19 mouse cellular contexts compared by ENCODE assay signal in the genomic region with DNA sequence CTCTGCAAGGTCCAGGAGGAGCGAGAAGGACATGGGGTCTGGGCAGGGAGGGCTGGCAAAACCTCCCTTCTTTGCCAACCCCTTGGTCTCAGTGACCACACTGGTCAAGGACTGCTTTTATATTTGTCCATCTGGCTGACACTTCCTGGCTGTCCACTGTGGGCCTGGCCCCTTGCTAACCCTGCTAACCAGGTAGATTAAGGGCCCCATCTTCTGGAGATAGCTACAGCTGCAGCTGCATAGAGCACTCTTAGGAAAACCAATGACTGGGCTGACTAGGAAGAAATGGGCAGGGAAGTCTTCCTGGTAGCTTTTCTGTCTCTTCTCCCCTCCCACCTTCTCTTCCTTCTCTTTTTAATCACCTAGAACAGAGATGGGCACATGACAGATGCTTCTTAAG. TPM values are rescaled to one million over a fixed set of nuclear protein-coding genes. Genes with fewer than 3 reads are reported as not detected.
DNase-seq lines count a peak whose midpoint lies in the region; ATAC-seq lines count a peak whose summit lies in the region.
"Had no signal": no experiment of that assay in that cellular context is flagged by ENCODE, and none has a peak within 500 bp of the region (broad histone marks: within the 10 kb centered on the region; RNA-seq: fewer than 3 reads in every experiment).

No protein-coding gene starts in this region.

- no peak overlapping the region for H3K4me2 ChIP-seq in liver, embryonic 15.5 days
- no peak overlapping the region for H3K4me2 ChIP-seq in forebrain, embryonic 13.5 days
- H3K4me2 ChIP-seq: heart, embryonic 15.5 days; midbrain, embryonic 12.5 days had no signal

- ATAC-seq in liver, embryonic 15.5 days (ENCODE audit: insufficient read depth), result 0 out of 2 replicates have a peak, but pooled peaks have one; percentile 23
- no peak for ATAC-seq in forebrain, embryonic 13.5 days
- ATAC-seq: forebrain, embryonic 14.5 days; hindbrain, embryonic 16.5 days had no signal

- peak; percentile 58 for DNase-seq in heart, embryonic 10.5 days (ENCODE audit: low spot score)
- no peak for DNase-seq in heart, postnatal 4 days
- DNase-seq in liver, result no peak
- DNase-seq in adipocyte (ENCODE audit: low spot score), result peak; percentile 39
- peak; percentile 44 to 58 for DNase-seq in kidney, postnatal 36 days
- no peak for DNase-seq in thymus, adult 18-20 months
- DNase-seq: gastrocnemius, postnatal 14 days; lung, postnatal 10 days; spleen, adult 18-20 months; thymus, adult 2 months had no signal

- H3K4me1 ChIP-seq in heart, embryonic 10.5 days, result no peaks in the 10 kb centered on the region
- H3K4me1 ChIP-seq in liver, embryonic 15.5 days (replicated peaks), result peaks cover 42% of the 10 kb centered on the region
- H3K4me1 ChIP-seq in forebrain, embryonic 13.5 days, result peaks cover 6% of the 10 kb centered on the region
- H3K4me1 ChIP-seq: midbrain, embryonic 12.5 days had no signal

- no peak overlapping the region for H3K27ac ChIP-seq in heart, embryonic 10.5 days
- no peak overlapping the region for H3K27ac ChIP-seq in liver, embryonic 15.5 days (replicated peaks)
- no peak overlapping the region for H3K27ac ChIP-seq in forebrain, embryonic 13.5 days
- H3K27ac ChIP-seq: heart, embryonic 15.5 days; midbrain, embryonic 12.5 days had no signal

- H3K36me3 ChIP-seq in heart, embryonic 10.5 days, result no peaks in the 10 kb centered on the region
- H3K36me3 ChIP-seq in liver, embryonic 15.5 days (replicated peaks), result no peaks in the 10 kb centered on the region
- no peaks in the 10 kb centered on the region for H3K36me3 ChIP-seq in forebrain, embryonic 13.5 days (ENCODE audit: poor library complexity, severe bottlenecking)
- H3K36me3 ChIP-seq: heart, embryonic 15.5 days; midbrain, embryonic 12.5 days had no signal

- no peak overlapping the region for H3K4me3 ChIP-seq in heart, embryonic 10.5 days
- H3K4me3 ChIP-seq in liver, embryonic 15.5 days (replicated peaks), result no peak overlapping the region
- no peak overlapping the region for H3K4me3 ChIP-seq in forebrain, embryonic 13.5 days
- H3K4me3 ChIP-seq: heart, embryonic 15.5 days; midbrain, embryonic 12.5 days had no signal

- H3K9ac ChIP-seq in liver, embryonic 15.5 days, result no peak overlapping the region
- no peak overlapping the region for H3K9ac ChIP-seq in forebrain, embryonic 13.5 days
- H3K9ac ChIP-seq: heart, embryonic 15.5 days; midbrain, embryonic 12.5 days had no signal

- H3K9me3 ChIP-seq in heart, embryonic 10.5 days, result no peaks in the 10 kb centered on the region
- no peaks in the 10 kb centered on the region for H3K9me3 ChIP-seq in liver, embryonic 15.5 days (replicated peaks)
- H3K9me3 ChIP-seq in forebrain, embryonic 13.5 days (replicated peaks), result no peaks in the 10 kb centered on the region
- H3K9me3 ChIP-seq: heart, embryonic 15.5 days; midbrain, embryonic 12.5 days had no signal

- 89% methylated on average over 1 of the region's 1 CpGs for WGBS in heart, embryonic 10.5 days
- 95% methylated on average over 1 of the region's 1 CpGs for WGBS in liver, embryonic 15.5 days (ENCODE audit: insufficient replicate concordance)
- 100% methylated on average over 1 of the region's 1 CpGs for WGBS in forebrain, embryonic 13.5 days

- H3K27me3 ChIP-seq in heart, embryonic 10.5 days (ENCODE audit: insufficient read depth, poor library complexity, severe bottlenecking), result peaks cover 52% of the 10 kb centered on the region
- H3K27me3 ChIP-seq in liver, embryonic 15.5 days, result peaks cover 35% of the 10 kb centered on the region
- H3K27me3 ChIP-seq in forebrain, embryonic 13.5 days, result 0 out of 2 replicates have a peak, but pooled peaks cover 7% of the 10 kb centered on the region

RNA-seq across cellular contexts. Expression of a gene that starts 3.6 kb away (rescaled TPM):
- polyA plus RNA-seq in heart, embryonic 10.5 days (2016; fragmentation: Nextera tagmentation; extraction: Ambion mirVana), result not detected in 2 replicates
- total RNA-seq in heart, postnatal 4 days (2021), result not detected
- polyA plus RNA-seq in liver, embryonic 15.5 days (2015; fragmentation: Nextera tagmentation; extraction: Ambion mirVana), result 0.29 and 0.38 TPM in 2 replicates
- not detected in 2 replicates for polyA plus RNA-seq in forebrain, embryonic 13.5 days (2015; fragmentation: Nextera tagmentation; extraction: Ambion mirVana)
- total RNA-seq: gastrocnemius, postnatal 14 days; left cerebral cortex, postnatal 36 days had no signal
- polyA plus RNA-seq: brain, embryonic 14.5 days; embryonic facial prominence, embryonic 14.5 days; forebrain, embryonic 14.5 days; heart, embryonic 15.5 days; hindbrain, embryonic 16.5 days; midbrain, embryonic 12.5 days had no signal

RNA-seq across cellular contexts. Expression of a gene that starts 12.0 kb away (rescaled TPM):
- polyA plus RNA-seq in heart, embryonic 10.5 days (2016; fragmentation: Nextera tagmentation; extraction: Ambion mirVana), result 67.9 and 86.0 TPM in 2 replicates
- total RNA-seq in heart, postnatal 4 days (2021), result 10 to 100 TPM; 22.4 to 23.6 TPM
- 115 and 127 TPM in 2 replicates for polyA plus RNA-seq in liver, embryonic 15.5 days (2015; fragmentation: Nextera tagmentation; extraction: Ambion mirVana)
- 77.4 and 80.3 TPM in 2 replicates for polyA plus RNA-seq in forebrain, embryonic 13.5 days (2015; fragmentation: Nextera tagmentation; extraction: Ambion mirVana)

RNA-seq across cellular contexts. Expression of a gene that starts 14.8 kb away (rescaled TPM):
- 14.3 and 21.2 TPM in 2 replicates for polyA plus RNA-seq in heart, embryonic 10.5 days (2016; fragmentation: Nextera tagmentation; extraction: Ambion mirVana)
- total RNA-seq in heart, postnatal 4 days (2021), result 10 to 100 TPM; 41.8 to 42.9 TPM
- 6.0 and 7.9 TPM in 2 replicates for polyA plus RNA-seq in liver, embryonic 15.5 days (2015; fragmentation: Nextera tagmentation; extraction: Ambion mirVana)
- polyA plus RNA-seq in forebrain, embryonic 13.5 days (2015; fragmentation: Nextera tagmentation; extraction: Ambion mirVana), result 21.1 and 32.0 TPM in 2 replicates

RNA-seq across cellular contexts. Expression of a gene that starts 25.6 kb away (rescaled TPM):
- 0.37 TPM in 1 of 2 replicates, not detected in the other for polyA plus RNA-seq in heart, embryonic 10.5 days (2016; fragmentation: Nextera tagmentation; extraction: Ambion mirVana)
- total RNA-seq in heart, postnatal 4 days (2021), result not detected
- 77.6 and 97.4 TPM in 2 replicates for polyA plus RNA-seq in liver, embryonic 15.5 days (2015; fragmentation: Nextera tagmentation; extraction: Ambion mirVana)
- not detected in 2 replicates for polyA plus RNA-seq in forebrain, embryonic 13.5 days (2015; fragmentation: Nextera tagmentation; extraction: Ambion mirVana)
- total RNA-seq: gastrocnemius, postnatal 14 days; left cerebral cortex, postnatal 36 days had no signal
- polyA plus RNA-seq: brain, embryonic 14.5 days; forebrain, embryonic 14.5 days; hindbrain, embryonic 16.5 days; midbrain, embryonic 12.5 days had no signal

RNA-seq across cellular contexts. Expression of a gene that starts 39.2 kb away (rescaled TPM):
- 2.9 TPM in 2 replicates for polyA plus RNA-seq in heart, embryonic 10.5 days (2016; fragmentation: Nextera tagmentation; extraction: Ambion mirVana)
- 10 to 100 TPM; 69.7 to 73.5 TPM for total RNA-seq in heart, postnatal 4 days (2021)
- 7.7 and 8.0 TPM in 2 replicates for polyA plus RNA-seq in liver, embryonic 15.5 days (2015; fragmentation: Nextera tagmentation; extraction: Ambion mirVana)
- 1.0 and 2.5 TPM in 2 replicates for polyA plus RNA-seq in forebrain, embryonic 13.5 days (2015; fragmentation: Nextera tagmentation; extraction: Ambion mirVana)

Comparison
In these comparisons a context has a peak if more than half of its experiments do, and no peak if none do; other contexts are left out.
1. DNase-seq: peak in heart, embryonic 10.5 days (single experiment), adipocyte (single experiment) and kidney, postnatal 36 days (2 of 2); none in heart, postnatal 4 days (single experiment), liver (single experiment) and thymus, adult 18-20 months (0 of 2).